Mouse (Mus musculus) kidney, adult 2 months (tissue): ENCODE measurements around the gene Paqr3.

Experiments
- CTCF ChIP-seq: fragments of 200-500 bp; conservative IDR thresholded peaks from 2 replicates; pipeline ENCODE4 v1.5.1; 2011; ENCODE audit warnings: low read depth, mild to moderate bottlenecking, control low read depth, low read length, moderate library complexity, mixed read lengths; ENCODE audit not compliant: insufficient read depth, insufficient read length
- POLR2A ChIP-seq: fragments of 200-500 bp; IDR thresholded peaks from one replicate; pipeline ENCODE4 v1.6.1; 2011; ENCODE audit warnings: low read depth, low read length, control low read depth

DNA sequence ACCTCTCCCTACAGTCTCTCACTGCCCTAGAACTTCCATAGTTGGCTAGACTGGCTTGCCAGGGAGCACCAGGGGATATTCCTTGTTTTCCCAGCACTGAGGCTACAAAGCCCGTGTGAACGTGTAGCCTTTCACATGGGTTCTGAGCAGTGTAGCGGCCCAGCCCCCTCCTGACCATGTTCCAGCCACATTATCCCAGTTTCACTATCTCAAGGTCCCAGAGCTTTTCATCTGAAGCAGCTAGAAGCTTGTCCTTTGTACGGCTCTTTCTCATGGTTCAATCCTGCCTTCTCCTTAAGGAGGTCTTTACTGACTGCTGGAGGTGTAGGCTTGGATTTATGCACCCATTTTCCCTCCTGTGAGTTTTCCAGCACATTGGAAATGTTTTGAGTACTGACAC, 26.9 kb downstream of the Paqr3 start:
- no peak for TF ChIP-seq POLR2A
- no peak for TF ChIP-seq CTCF
